Mouse (Mus musculus): Measurements from ENCODE around the gene Sult2a1. TPM values are rescaled to one million over a fixed set of nuclear protein-coding genes. Genes with fewer than 3 reads are reported as not detected.
"Not testable (repeated sequence)": the region's sequence is repeated elsewhere in the genome, so short reads cannot be mapped to it uniquely, and the experiment has no call there.

Gene Sult2a1
- not detected for total RNA-seq (2021)

DNA sequence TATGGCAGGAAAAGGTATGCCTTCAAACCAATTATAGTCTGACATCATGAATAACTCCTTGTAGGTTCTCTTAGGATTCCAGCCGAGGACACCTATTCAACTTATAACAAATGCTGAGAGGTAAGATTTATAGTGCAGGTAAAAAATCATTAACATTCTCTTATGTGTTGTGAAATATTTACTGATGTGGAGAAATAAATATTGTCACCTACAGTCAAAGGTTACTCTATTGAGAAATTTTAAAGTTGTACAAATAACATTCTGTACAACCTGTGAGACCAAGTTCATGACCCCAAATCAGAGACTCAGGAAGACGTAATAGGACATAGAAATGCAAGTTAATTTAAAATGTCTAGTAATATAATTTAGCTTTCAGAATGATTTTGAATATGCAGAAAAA, at the start of gene Sult2a1:
Gene Sult2a1 (minus strand): TSS at position 101 of the 400 bp plus-strand sequence.
- DNase-seq (ENCODE audit: low spot score); intact Hi-C loops (cut with DNase I): not testable (repeated sequence)

DNA sequence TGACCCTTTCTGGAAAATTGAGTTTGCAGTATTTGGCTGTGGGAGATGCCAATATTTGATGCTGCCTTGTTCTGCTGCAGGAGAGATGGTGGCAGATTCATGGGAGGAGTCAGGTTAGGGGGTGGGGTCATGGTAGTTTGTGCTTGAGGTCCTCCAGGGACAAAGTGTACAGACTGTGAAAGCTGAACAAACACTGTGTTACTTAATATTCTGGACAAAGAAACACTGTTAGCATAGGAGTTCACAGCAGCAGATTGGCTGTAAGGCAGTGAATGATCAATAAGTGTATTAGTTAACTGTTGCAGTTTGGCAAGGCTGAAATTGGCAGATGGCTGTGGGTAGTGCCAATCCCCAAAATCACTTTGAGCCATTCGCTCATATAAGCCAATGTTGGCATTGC, 23.3 kb downstream of the Sult2a1 start:
- intact Hi-C loops (cut with DNase I) = no loop called here
- DNase-seq (ENCODE audit: low spot score) = no peak

Other genes starting within 250 kb of the Sult2a1 start
- not detected for gene Sult2a5, start 213.4 kb downstream of the Sult2a1 start, total RNA-seq (2021)
- not detected for gene Sult2a2, start 103.9 kb downstream of the Sult2a1 start, total RNA-seq (2021)
- gene Sult2a4, start 152.2 kb upstream of the Sult2a1 start, total RNA-seq (2021) = not detected